ENCODE assay signal across 9 mouse cellular contexts in the genomic region with DNA sequence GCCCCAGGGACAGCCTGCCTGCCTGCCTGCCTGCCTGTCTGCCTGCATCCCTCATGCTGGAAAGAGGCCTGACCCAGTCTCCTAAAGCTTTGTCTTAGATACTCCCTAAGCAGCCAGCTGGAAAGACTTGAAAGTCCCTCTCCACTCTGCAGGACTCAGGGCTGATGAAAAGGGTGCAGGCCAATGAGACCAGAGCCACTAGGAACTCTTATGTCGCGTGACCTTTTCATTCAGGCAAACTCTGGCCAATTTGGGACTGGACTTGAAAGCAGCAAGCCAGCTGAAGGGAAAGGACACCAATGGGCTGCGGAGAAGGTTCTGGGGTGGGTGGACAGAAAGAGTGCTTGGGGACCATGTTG. TPM values are rescaled to one million over a fixed set of nuclear protein-coding genes. Genes with fewer than 3 reads are reported as not detected.
A peak's percentile ranks its signal among the peaks of the same experiment; 100 is the strongest.
DNase-seq lines count a peak whose midpoint lies in the region; ATAC-seq and TF ChIP-seq lines count a peak whose summit lies in the region.
"Had no signal": no experiment of that assay in that cellular context is flagged by ENCODE, and none has a peak within 500 bp of the region (broad histone marks: within the 10 kb centered on the region; RNA-seq: fewer than 3 reads in every experiment).

No protein-coding gene starts in this region.

- no peaks in the 10 kb centered on the region for H3K9me3 ChIP-seq in lung, embryonic 14.5 days (ENCODE audit: low read depth, low read length)
- no peaks in the 10 kb centered on the region for H3K9me3 ChIP-seq in lung, postnatal 0 days (ENCODE audit: low read length)
- no peaks in the 10 kb centered on the region for H3K9me3 ChIP-seq in hindbrain, embryonic 11.5 days (ENCODE audit: control insufficient read depth, low read length)
- no peaks in the 10 kb centered on the region for H3K9me3 ChIP-seq in neural tube, embryonic 12.5 days

- H3K27ac ChIP-seq in cerebellum, adult 2 months (ENCODE audit: insufficient read depth, low read length): 0 out of 2 replicates have a peak overlapping the region, but pooled peaks have one; percentile 20
- no peak overlapping the region for H3K27ac ChIP-seq in lung, embryonic 14.5 days (ENCODE audit: low read depth)
- H3K27ac ChIP-seq in lung, postnatal 0 days (ENCODE audit: low read length): no peak overlapping the region
- H3K27ac ChIP-seq in hindbrain, embryonic 11.5 days (ENCODE audit: low read depth, low read length): peak overlapping the region; percentile 66
- 0 out of 2 replicates have a peak overlapping the region, but pooled peaks have one; percentile 42 for H3K27ac ChIP-seq in neural tube, embryonic 12.5 days
- H3K27ac ChIP-seq: liver, embryonic 14.5 days had no signal

- peaks cover 5% of the 10 kb centered on the region; the same call in 1 of the 2 replicates for H3K36me3 ChIP-seq in lung, embryonic 14.5 days (ENCODE audit: insufficient read depth)
- H3K36me3 ChIP-seq in lung, postnatal 0 days (ENCODE audit: insufficient read depth, low read length): no peaks in the 10 kb centered on the region
- H3K36me3 ChIP-seq in hindbrain, embryonic 11.5 days (ENCODE audit: control insufficient read depth, insufficient read depth, low read length): no peaks in the 10 kb centered on the region
- H3K36me3 ChIP-seq in neural tube, embryonic 12.5 days: peaks cover 7% of the 10 kb centered on the region; the same call in 1 of the 2 replicates

- H3K4me2 ChIP-seq in lung, embryonic 14.5 days: no peak overlapping the region
- no peak overlapping the region for H3K4me2 ChIP-seq in lung, postnatal 0 days (replicated peaks; ENCODE audit: low read depth, low read length)
- no peak overlapping the region for H3K4me2 ChIP-seq in hindbrain, embryonic 11.5 days (replicated peaks; ENCODE audit: low read depth, low read length)
- peak overlapping the region; percentile 31; the same call in 1 of the 2 replicates for H3K4me2 ChIP-seq in neural tube, embryonic 12.5 days (replicated peaks)

- peak; percentile 44 to 53 for DNase-seq in cerebellum, adult 2 months
- DNase-seq in cerebellum, postnatal 14 days: no peak
- DNase-seq in lung, embryonic 14.5 days: peak; percentile 25
- no peak for DNase-seq in lung, postnatal 0 days (ENCODE audit: low spot score)
- no peak for DNase-seq in hindbrain, embryonic 11.5 days (ENCODE audit: low spot score)
- no peak for DNase-seq in layer of hippocampus, adult 11-12 months (ENCODE audit: low spot score)
- DNase-seq in gastrocnemius, adult 8-10 months (ENCODE audit: low spot score in 2 of 2): no peak

- H3K27me3 ChIP-seq in cerebellum, adult 2 months (ENCODE audit: control insufficient read depth, insufficient read depth, low read length): no peaks in the 10 kb centered on the region
- H3K27me3 ChIP-seq in lung, embryonic 14.5 days (ENCODE audit: insufficient read depth, low read length): no peaks in the 10 kb centered on the region
- 0 out of 2 replicates have a peak, but pooled peaks cover 4% of the 10 kb centered on the region for H3K27me3 ChIP-seq in lung, postnatal 0 days (replicated peaks; ENCODE audit: insufficient read depth, low read length)
- no peaks in the 10 kb centered on the region for H3K27me3 ChIP-seq in hindbrain, embryonic 11.5 days (ENCODE audit: control insufficient read depth, insufficient read depth, low read length)
- no peaks in the 10 kb centered on the region for H3K27me3 ChIP-seq in neural tube, embryonic 12.5 days (replicated peaks)

- H3K9ac ChIP-seq in lung, embryonic 14.5 days: no peak overlapping the region
- H3K9ac ChIP-seq in lung, postnatal 0 days (replicated peaks; ENCODE audit: low read depth): no peak overlapping the region
- H3K9ac ChIP-seq in hindbrain, embryonic 11.5 days (ENCODE audit: low read depth, low read length): no peak overlapping the region
- H3K9ac ChIP-seq in neural tube, embryonic 12.5 days: no peak overlapping the region
- H3K9ac ChIP-seq: liver, embryonic 14.5 days had no signal

- no peak for TF ChIP-seq EP300 in lung, postnatal 0 days (IDR thresholded peaks at IDR 0.05)

- H3K4me3 ChIP-seq in cerebellum, adult 2 months (replicated peaks; ENCODE audit: insufficient read depth, low read depth, low read length): no peak overlapping the region
- no peak overlapping the region for H3K4me3 ChIP-seq in lung, embryonic 14.5 days (ENCODE audit: low read depth, low read length)
- H3K4me3 ChIP-seq in lung, postnatal 0 days (ENCODE audit: low read depth, low read length): no peak overlapping the region
- no peak overlapping the region for H3K4me3 ChIP-seq in hindbrain, embryonic 11.5 days (ENCODE audit: low read depth, low read length)
- no peak overlapping the region for H3K4me3 ChIP-seq in neural tube, embryonic 12.5 days

- TF ChIP-seq CTCF in cerebellum, adult 2 months (IDR thresholded peaks at IDR 0.05; ENCODE audit: borderline replicate concordance, insufficient read depth, low read depth, low read length): no peak
- no peak for TF ChIP-seq CTCF in lung, embryonic 14.5 days (IDR thresholded peaks at IDR 0.05; ENCODE audit: low read depth)
- TF ChIP-seq CTCF in lung, postnatal 0 days (IDR thresholded peaks at IDR 0.05): no peak

- peaks cover 66% of the 10 kb centered on the region for H3K4me1 ChIP-seq in cerebellum, adult 2 months (ENCODE audit: control insufficient read depth, insufficient read depth, low read length)
- peaks cover 52% of the 10 kb centered on the region for H3K4me1 ChIP-seq in lung, embryonic 14.5 days (ENCODE audit: insufficient read depth)
- H3K4me1 ChIP-seq in lung, postnatal 0 days (ENCODE audit: insufficient read depth, low read depth, low read length): peaks cover 5% of the 10 kb centered on the region; the same call in 1 of the 2 replicates
- H3K4me1 ChIP-seq in hindbrain, embryonic 11.5 days (replicated peaks; ENCODE audit: control insufficient read depth, insufficient read depth, low read length): peaks cover 10% of the 10 kb centered on the region
- H3K4me1 ChIP-seq in neural tube, embryonic 12.5 days: peaks cover 33% of the 10 kb centered on the region

- no peak for TF ChIP-seq POLR2A in cerebellum, adult 2 months (IDR thresholded peaks at IDR 0.05; ENCODE audit: borderline replicate concordance, insufficient read depth, low read length)

- WGBS in cerebellum, adult 2 months: 45% methylated on average over 3 of the region's 3 CpGs
- 72% methylated on average over 3 of the region's 3 CpGs for WGBS in lung, embryonic 14.5 days
- whole genome bisulfite sequencing in lung, postnatal 0 days: 80% methylated on average over 3 of the region's 3 CpGs
- 48% methylated on average over 3 of the region's 3 CpGs for WGBS in hindbrain, embryonic 11.5 days
- 61% methylated on average over 3 of the region's 3 CpGs for WGBS in neural tube, embryonic 12.5 days

- ATAC-seq in lung, embryonic 14.5 days (ENCODE audit: insufficient read depth): no peak
- no peak for ATAC-seq in lung, postnatal 0 days
- ATAC-seq in hindbrain, embryonic 11.5 days (ENCODE audit: low FRiP score): 0 out of 2 replicates have a peak, but pooled peaks have one; percentile 1
- 0 out of 2 replicates have a peak, but pooled peaks have one; percentile 3 for ATAC-seq in neural tube, embryonic 12.5 days (ENCODE audit: low FRiP score, low read depth)

RNA-seq across cellular contexts. Expression of gene Nuak1, which starts 47.7 kb away (rescaled TPM):
- 39.8 and 41.5 TPM in 2 replicates for polyA plus RNA-seq in cerebellum, adult 2 months (2012; rRNA removed)
- polyA plus RNA-seq in lung, embryonic 14.5 days (2014; fragmentation: Nextera tagmentation; extraction: Ambion mirVana): 1.5 and 1.8 TPM in 2 replicates
- 2.2 and 2.3 TPM in 2 replicates for polyA plus RNA-seq in lung, postnatal 0 days (2015; fragmentation: Nextera tagmentation; extraction: Ambion mirVana)
- 5.1 and 5.7 TPM in 2 replicates for polyA plus RNA-seq in hindbrain, embryonic 11.5 days (2014; fragmentation: Nextera tagmentation; extraction: Ambion mirVana)
- polyA plus RNA-seq in neural tube, embryonic 12.5 days (2016; fragmentation: Nextera tagmentation; extraction: Ambion mirVana): 4.6 and 4.8 TPM in 2 replicates
- total RNA-seq in gastrocnemius, adult 8-10 months (2022): 10 to 100 TPM; 16.4 to 23.6 (median 17.2) TPM

Comparison
In these comparisons a context has a peak if more than half of its experiments do, and no peak if none do; other contexts are left out.
1. DNase-seq: peak in cerebellum, adult 2 months (2 of 2) and lung, embryonic 14.5 days (single experiment); none in cerebellum, postnatal 14 days (0 of 2), lung, postnatal 0 days (single experiment), hindbrain, embryonic 11.5 days (single experiment), layer of hippocampus, adult 11-12 months (single experiment) and gastrocnemius, adult 8-10 months (0 of 2).
2. H3K27ac ChIP-seq: peak in cerebellum, adult 2 months (single experiment), hindbrain, embryonic 11.5 days (single experiment) and neural tube, embryonic 12.5 days (single experiment); none in lung, embryonic 14.5 days (single experiment) and lung, postnatal 0 days (single experiment).
3. ATAC-seq: peak in hindbrain, embryonic 11.5 days (single experiment) and neural tube, embryonic 12.5 days (single experiment); none in lung, embryonic 14.5 days (single experiment) and lung, postnatal 0 days (single experiment).